Mouse (Mus musculus) cortical plate, adult 2 months (tissue): Measurements from ENCODE around the gene Sod2.
"Not testable (repeated sequence)": the region's sequence is repeated elsewhere in the genome, so short reads cannot be mapped to it uniquely, and the experiment has no call there.

ENCODE experiments used
- CTCF ChIP-seq: fragments of 200-500 bp; IDR thresholded peaks from 2 replicates; pipeline ENCODE4 v1.5.1; 2011; ENCODE audit warnings: mild to moderate bottlenecking, control low read depth, low read length; ENCODE audit not compliant: insufficient read depth; ENCODE audit errors: extremely low read depth
- POLR2A ChIP-seq: fragments of 200-500 bp; IDR thresholded peaks from 2 replicates; pipeline ENCODE4 v1.6.1; 2011; ENCODE audit warnings: mild to moderate bottlenecking, low read length, control low read depth; ENCODE audit not compliant: insufficient read depth; ENCODE audit errors: extremely low read depth

DNA sequence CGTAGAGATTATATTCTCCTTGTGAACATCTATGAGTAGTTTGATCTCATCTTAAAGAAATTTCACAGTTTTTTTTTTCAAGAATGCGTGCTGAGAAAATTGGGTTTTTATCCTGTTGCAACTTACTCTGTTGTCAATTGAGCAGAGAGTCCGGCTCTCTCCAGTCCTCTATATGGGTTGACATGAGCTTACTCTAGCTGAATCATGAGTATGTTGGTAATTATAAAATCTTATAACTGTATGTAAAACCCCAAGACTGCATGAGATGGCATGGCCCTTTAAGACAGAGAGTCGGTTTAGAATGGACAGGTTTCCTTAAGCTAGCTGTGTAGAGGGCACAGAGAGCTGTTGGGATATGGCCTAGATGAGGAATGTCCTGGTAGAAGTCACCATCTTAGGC, 54.2 kb downstream of the Sod2 start, which contains the start of gene Tcp10b:
- not testable (repeated sequence) for TF ChIP-seq POLR2A, CTCF
